Mouse (Mus musculus) embryonic facial prominence, embryonic 15.5 days (tissue): ENCODE measurements around the gene Srms. TPM values are rescaled to one million over a fixed set of nuclear protein-coding genes. Genes with fewer than 3 reads are reported as not detected.
A peak's percentile ranks its signal among the peaks of the same experiment; 100 is the strongest.

ENCODE experiments used
- ATAC-seq: fragments of 200-750 bp; cut with Nextera tagmentation; 2 replicates; pipeline ENCODE4 v1.8.0; 2017; ENCODE audit warnings: low read depth, moderate TSS enrichment; ENCODE audit not compliant: insufficient number of reproducible peaks, low FRiP score, low TSS enrichment
- H3K27ac ChIP-seq: fragments of 300-500 bp; sonication (generic); replicated peaks from 2 replicates; pipeline ENCODE4 v1.5.1; 2015; ENCODE audit warnings: mild to moderate bottlenecking, inconsistent platforms
- H3K27me3 ChIP-seq: fragments of 300-500 bp; sonication (generic); 2 replicates; pipeline ENCODE4 v1.6.1; 2015; ENCODE audit warnings: inconsistent platforms
- H3K36me3 ChIP-seq: fragments of 300-500 bp; sonication (generic); 2 replicates; pipeline ENCODE4 v1.6.1; 2015; ENCODE audit warnings: mild to moderate bottlenecking, inconsistent platforms
- H3K4me1 ChIP-seq: fragments of 300-500 bp; sonication (generic); 2 replicates; pipeline ENCODE4 v1.6.1; 2015; ENCODE audit warnings: inconsistent platforms
- H3K4me2 ChIP-seq: fragments of 300-500 bp; sonication (generic); replicated peaks from 2 replicates; pipeline ENCODE4 v1.6.1; 2015; ENCODE audit warnings: mild to moderate bottlenecking, inconsistent platforms
- H3K4me3 ChIP-seq: fragments of 300-500 bp; sonication (generic); replicated peaks from 2 replicates; pipeline ENCODE4 v1.5.1; 2015; ENCODE audit warnings: mild to moderate bottlenecking, inconsistent platforms
- H3K9ac ChIP-seq: fragments of 300-500 bp; sonication (generic); 2 replicates; pipeline ENCODE4 v1.6.1; 2015; ENCODE audit warnings: inconsistent platforms
- H3K9me3 ChIP-seq: fragments of 300-500 bp; sonication (generic); replicated peaks from 2 replicates; pipeline ENCODE4 v1.6.1; 2016; ENCODE audit warnings: inconsistent platforms
- WGBS: fragments of 180-500 bp; shearing (Covaris S2); methylation state at CpG from one replicate; pipeline ENCODE4 v1.1.7; 2015; 5-methylcytosine and 5-hydroxymethylcytosine counted together
- polyA plus RNA-seq: library from polyadenylated mRNA; unstranded; fragments of >200 nt; fragmentation: Nextera tagmentation; extraction: Ambion mirVana; gene quantifications from 2 replicates; pipeline ENCODE4 v1.2.1, GENCODE M21; 2015

The Srms gene
- polyA plus RNA-seq, 1 experiment from 2014 or later = 0.64 TPM

DNA sequence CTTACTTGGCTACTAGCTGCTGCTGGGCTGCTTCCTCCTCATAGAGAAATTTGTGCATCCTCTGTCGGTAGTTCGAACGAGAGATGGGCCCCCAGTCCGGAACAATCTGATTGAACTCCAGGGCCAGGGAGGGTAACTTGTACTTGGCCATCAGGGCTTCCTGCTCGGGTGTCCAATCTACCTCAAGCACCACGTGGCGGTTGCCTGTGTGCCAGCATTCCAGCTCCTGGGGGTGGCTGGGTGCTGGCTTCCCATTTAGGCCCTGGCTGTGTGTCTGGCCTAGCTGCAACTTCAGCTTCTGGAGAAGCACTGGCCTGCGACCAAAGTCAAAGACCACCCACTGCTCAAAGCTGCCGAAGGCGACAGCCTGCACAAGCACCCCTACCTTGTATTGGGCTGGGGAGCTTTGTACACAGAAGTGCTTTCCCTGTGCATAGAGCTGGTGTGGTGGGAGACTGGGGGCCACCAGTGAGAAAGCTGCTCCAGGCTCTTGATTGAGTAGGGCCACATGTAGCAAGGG lies 25.2 kb upstream of the Srms start:
- H3K27me3 ChIP-seq = no peaks in the 10 kb centered on the region
- H3K9ac ChIP-seq = no peak overlapping the region
- H3K36me3 ChIP-seq = 0 out of 2 replicates have a peak, but pooled peaks cover 3% of the 10 kb centered on the region
- no peaks in the 10 kb centered on the region for H3K9me3 ChIP-seq
- no peak overlapping the region for H3K27ac ChIP-seq
- WGBS = 78% methylated on average over 10 of the region's 10 CpGs
- no peak overlapping the region for H3K4me2 ChIP-seq
- no peak overlapping the region for H3K4me3 ChIP-seq
- H3K4me1 ChIP-seq = peaks cover 10% of the 10 kb centered on the region
- no peak for ATAC-seq

DNA sequence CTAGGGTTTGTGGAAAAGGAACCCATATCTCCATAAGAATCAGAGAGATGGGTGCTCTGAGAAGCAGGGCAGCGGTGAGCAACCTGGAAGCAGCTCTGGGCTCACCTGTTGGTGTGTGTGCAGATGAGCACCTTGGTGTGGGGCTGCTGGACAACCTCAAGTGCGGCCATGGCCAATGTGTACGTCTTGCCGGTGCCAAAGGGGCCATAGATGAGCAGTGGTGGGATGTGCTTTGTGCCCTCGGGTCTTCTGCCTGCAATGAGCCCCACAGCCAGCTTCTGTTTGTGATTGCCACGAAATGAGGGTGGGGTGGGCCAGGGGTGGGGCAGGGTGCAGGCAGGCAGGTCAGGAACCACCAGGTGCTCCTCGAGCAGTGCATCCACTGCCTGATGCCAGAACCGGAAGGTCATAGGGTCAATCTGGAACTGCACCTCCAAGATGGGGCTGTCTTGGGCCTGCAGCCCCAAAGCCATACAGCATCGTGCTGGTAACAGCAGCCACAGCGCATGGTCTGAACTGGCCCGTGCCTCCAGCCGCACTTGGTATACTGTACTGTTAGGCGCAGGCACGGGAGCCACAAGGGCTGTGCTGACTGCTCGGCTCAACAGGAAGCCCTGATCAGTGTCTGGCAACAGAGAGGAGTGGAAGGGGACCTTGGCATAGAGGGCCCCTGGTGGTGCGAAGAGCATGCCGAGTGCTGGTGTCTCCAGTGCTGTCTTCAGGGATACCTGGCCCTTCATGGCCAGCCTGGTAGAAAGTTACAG lies 24.4 kb upstream of the Srms start:
- H3K27me3 ChIP-seq = no peaks in the 10 kb centered on the region
- no peak overlapping the region for H3K27ac ChIP-seq
- no peak overlapping the region for H3K4me2 ChIP-seq
- ATAC-seq = no peak
- peaks cover 10% of the 10 kb centered on the region for H3K4me1 ChIP-seq
- H3K9ac ChIP-seq = no peak overlapping the region
- H3K36me3 ChIP-seq = 0 out of 2 replicates have a peak, but pooled peaks cover 3% of the 10 kb centered on the region
- no peak overlapping the region for H3K4me3 ChIP-seq
- H3K9me3 ChIP-seq = no peaks in the 10 kb centered on the region
- WGBS = 88% methylated on average over 17 of the region's 17 CpGs

DNA sequence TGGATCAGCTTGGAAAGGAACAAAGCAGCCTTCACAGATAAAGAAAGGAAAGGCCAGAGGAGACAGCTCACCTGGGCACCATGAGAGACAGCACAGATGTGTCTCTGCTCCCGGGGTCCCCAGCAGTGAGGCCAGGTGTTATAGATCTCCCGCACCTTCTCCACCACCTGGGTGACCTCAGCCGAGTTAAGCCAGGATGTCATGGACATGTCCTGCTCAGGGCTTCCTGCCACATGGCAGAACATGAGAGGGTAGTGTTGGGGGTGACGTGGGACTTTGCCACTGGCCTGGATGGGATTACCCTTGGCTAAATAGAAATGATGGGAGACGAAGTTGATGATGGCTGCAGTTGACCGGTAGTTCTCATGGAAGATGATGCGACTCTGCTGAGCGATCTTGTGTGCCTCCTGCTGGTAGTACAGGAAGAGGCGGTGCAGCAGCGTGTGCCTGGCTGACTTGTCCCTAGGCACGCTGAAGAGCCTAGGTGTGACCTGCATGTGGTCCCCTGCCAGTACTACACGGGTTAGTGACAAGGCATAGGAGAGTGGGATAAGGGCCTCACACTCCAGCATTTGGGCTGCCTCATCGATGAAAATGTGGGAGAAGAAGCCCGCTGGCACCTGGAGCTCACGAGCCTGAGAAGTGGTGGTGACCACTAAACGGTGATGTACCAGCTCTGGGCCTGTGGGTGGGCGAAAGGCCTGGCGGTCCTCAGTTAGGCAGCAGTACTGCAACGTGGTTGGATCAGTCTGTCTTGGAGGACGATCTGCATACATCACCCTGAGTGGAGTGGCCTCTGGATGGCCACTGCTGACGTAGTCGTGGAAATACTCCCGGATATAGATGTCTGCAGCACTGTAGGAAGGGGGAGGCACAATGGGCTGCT lies 22.9 kb upstream of the Srms start:
- H3K4me1 ChIP-seq = no peaks in the 10 kb centered on the region
- no peaks in the 10 kb centered on the region for H3K9me3 ChIP-seq
- no peak overlapping the region for H3K9ac ChIP-seq
- ATAC-seq = no peak
- H3K36me3 ChIP-seq = 0 out of 2 replicates have a peak, but pooled peaks cover 3% of the 10 kb centered on the region
- no peak overlapping the region for H3K27ac ChIP-seq
- 84% methylated on average over 23 of the region's 23 CpGs for WGBS
- no peak overlapping the region for H3K4me2 ChIP-seq
- no peak overlapping the region for H3K4me3 ChIP-seq
- H3K27me3 ChIP-seq = no peaks in the 10 kb centered on the region

GRCm38 (mm10) chr2:181234680-181235079 lies 21.7 kb upstream of the Srms start:
- H3K4me1 ChIP-seq = no peaks in the 10 kb centered on the region
- no peak overlapping the region for H3K27ac ChIP-seq
- H3K4me2 ChIP-seq = no peak overlapping the region
- no peak for ATAC-seq
- no peaks in the 10 kb centered on the region for H3K9me3 ChIP-seq
- H3K9ac ChIP-seq = no peak overlapping the region
- 86% methylated on average over 11 of the region's 11 CpGs for WGBS
- H3K36me3 ChIP-seq = 0 out of 2 replicates have a peak, but pooled peaks cover 3% of the 10 kb centered on the region
- H3K27me3 ChIP-seq = no peaks in the 10 kb centered on the region
- H3K4me3 ChIP-seq = no peak overlapping the region

DNA sequence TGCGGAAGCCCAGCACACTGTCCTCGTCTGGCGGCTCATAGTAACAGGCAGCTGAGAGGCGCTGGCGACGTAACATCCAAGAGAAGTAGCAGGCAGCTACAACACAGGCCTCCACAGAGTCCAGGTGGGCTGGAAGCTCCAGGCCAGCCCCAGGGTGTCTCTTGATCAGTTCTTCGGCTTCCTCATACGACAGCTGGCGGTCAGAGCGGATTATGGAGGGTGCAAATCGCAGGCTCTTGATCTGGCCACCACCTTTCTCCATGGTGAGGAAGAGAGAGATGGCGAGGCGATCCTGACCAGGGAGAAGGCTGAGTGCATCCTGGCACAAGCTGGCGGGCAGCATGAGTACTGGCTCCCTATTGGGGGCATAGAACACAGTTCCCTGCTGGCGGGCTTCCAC lies 20.5 kb upstream of the Srms start:
- no peak overlapping the region for H3K9ac ChIP-seq
- H3K4me2 ChIP-seq = no peak overlapping the region
- H3K4me1 ChIP-seq = no peaks in the 10 kb centered on the region
- H3K9me3 ChIP-seq = no peaks in the 10 kb centered on the region
- WGBS = 86% methylated on average over 15 of the region's 15 CpGs
- H3K4me3 ChIP-seq = no peak overlapping the region
- H3K36me3 ChIP-seq = 0 out of 2 replicates have a peak, but pooled peaks cover 4% of the 10 kb centered on the region
- H3K27ac ChIP-seq = no peak overlapping the region
- no peaks in the 10 kb centered on the region for H3K27me3 ChIP-seq
- ATAC-seq = no peak

- ATAC-seq = no peak
- Histone ChIP-seq H3K4me2 (no peak overlapping the region), H3K9ac (no peak overlapping the region), H3K4me3 (no peak overlapping the region), H3K9me3 (no peaks in the 10 kb centered on the region), H3K27me3 (no peaks in the 10 kb centered on the region), H3K36me3 (0 out of 2 replicates have a peak, but pooled peaks cover 3% of the 10 kb centered on the region), H3K27ac (no peak overlapping the region), H3K4me1 (no peaks in the 10 kb centered on the region)
- 80% methylated on average over 20 of the region's 20 CpGs for WGBS
Measured at GRCm38 (mm10) chr2:181231171-181231570, 18.2 kb upstream of the Srms start.

GRCm38 (mm10) chr2:181228335-181228734 lies 15.3 kb upstream of the Srms start:
- Histone ChIP-seq H3K4me1 (no peaks in the 10 kb centered on the region), H3K9me3 (no peaks in the 10 kb centered on the region), H3K27me3 (no peaks in the 10 kb centered on the region), H3K4me3 (no peak overlapping the region), H3K36me3 (0 out of 2 replicates have a peak, but pooled peaks cover 3% of the 10 kb centered on the region), H3K9ac (no peak overlapping the region), H3K27ac (no peak overlapping the region), H3K4me2 (no peak overlapping the region)
- no peak for ATAC-seq
- WGBS = 60% methylated on average over 1 of the region's 1 CpGs

GRCm38 (mm10) chr2:181227122-181227521 lies 14.1 kb upstream of the Srms start:
- H3K27ac ChIP-seq = no peak overlapping the region
- WGBS = 84% methylated on average over 3 of the region's 3 CpGs
- no peak overlapping the region for H3K9ac ChIP-seq
- H3K36me3 ChIP-seq = 0 out of 2 replicates have a peak, but pooled peaks cover 3% of the 10 kb centered on the region
- ATAC-seq = no peak
- no peaks in the 10 kb centered on the region for H3K9me3 ChIP-seq
- H3K4me3 ChIP-seq = no peak overlapping the region
- H3K27me3 ChIP-seq = no peaks in the 10 kb centered on the region
- H3K4me2 ChIP-seq = no peak overlapping the region
- H3K4me1 ChIP-seq = no peaks in the 10 kb centered on the region

- Histone ChIP-seq H3K4me2 (no peak overlapping the region), H3K27ac (no peak overlapping the region), H3K4me1 (peaks cover 6% of the 10 kb centered on the region), H3K9me3 (no peaks in the 10 kb centered on the region), H3K9ac (no peak overlapping the region), H3K36me3 (0 out of 2 replicates have a peak, but pooled peaks cover 3% of the 10 kb centered on the region), H3K27me3 (no peaks in the 10 kb centered on the region), H3K4me3 (no peak overlapping the region)
- 84% methylated on average over 2 of the region's 2 CpGs for WGBS
- no peak for ATAC-seq
Measured at GRCm38 (mm10) chr2:181224994-181225393, 12.0 kb upstream of the Srms start.

DNA sequence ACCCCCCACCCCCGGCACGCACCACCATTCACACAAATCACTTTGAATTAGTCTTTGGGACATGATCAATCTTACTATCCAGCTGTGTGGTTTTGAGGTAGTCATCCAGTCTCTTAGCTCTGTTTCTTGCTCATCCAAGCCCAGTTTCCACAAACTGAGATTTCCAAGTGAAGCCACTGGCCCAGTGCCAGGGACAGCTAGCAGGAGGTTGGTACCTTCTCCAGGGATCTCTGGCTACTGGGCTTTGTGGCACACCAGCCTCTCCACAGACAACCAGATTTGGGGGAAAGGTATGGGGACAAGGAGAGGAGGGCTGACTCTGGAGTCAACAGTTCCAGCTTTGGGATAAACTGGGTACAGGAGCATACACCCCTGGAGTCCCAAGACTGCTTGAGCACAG lies 7.4 kb upstream of the Srms start:
- no peak overlapping the region for H3K9ac ChIP-seq
- H3K27me3 ChIP-seq = no peaks in the 10 kb centered on the region
- peak overlapping the region; percentile 60 for H3K4me2 ChIP-seq
- peak overlapping the region; percentile 34 for H3K4me3 ChIP-seq
- peaks cover 13% of the 10 kb centered on the region for H3K4me1 ChIP-seq
- no peaks in the 10 kb centered on the region for H3K36me3 ChIP-seq
- H3K27ac ChIP-seq = peak overlapping the region; percentile 30; the same call in 1 of the 2 replicates
- 29% methylated on average over 2 of the region's 2 CpGs for WGBS
- no peaks in the 10 kb centered on the region for H3K9me3 ChIP-seq
- ATAC-seq = no peak
